Mouse (Mus musculus): ENCODE data around the gene Slc48a1.

Gene Slc48a1

GRCm38 (mm10) chr15:97778311-97779098, at the start of gene Slc48a1:
TSS of gene Slc48a1 (plus strand) at chr15:97778520.
- DNase-seq (ENCODE audit: low spot score in 2 of 2), result no peak

- DNase-seq (ENCODE audit: low spot score in 2 of 2), result no peak
Observed at GRCm38 (mm10) chr15:97728804-97729203, 49.5 kb upstream of the Slc48a1 start.

GRCm38 (mm10) chr15:97730365-97730764, 48.0 kb upstream of the Slc48a1 start:
- no peak for DNase-seq (ENCODE audit: low spot score in 2 of 2)

- DNase-seq (ENCODE audit: low spot score in 2 of 2), result no peak
Observed at GRCm38 (mm10) chr15:97731111-97731510, 47.2 kb upstream of the Slc48a1 start, which contains the start of gene Endou. TSS of gene Endou (minus strand) at chr15:97731339.

- DNase-seq (ENCODE audit: low spot score in 2 of 2), result no peak
Observed at GRCm38 (mm10) chr15:97731988-97732387, 46.3 kb upstream of the Slc48a1 start.

- DNase-seq (ENCODE audit: low spot score in 2 of 2), result no peak
Observed at GRCm38 (mm10) chr15:97738923-97739322, 39.4 kb upstream of the Slc48a1 start.

- DNase-seq (ENCODE audit: low spot score in 2 of 2), result no peak
Observed at GRCm38 (mm10) chr15:97740283-97740732, 38.0 kb upstream of the Slc48a1 start.

- no peak for DNase-seq (ENCODE audit: low spot score in 2 of 2)
Observed at GRCm38 (mm10) chr15:97741662-97742061, 36.7 kb upstream of the Slc48a1 start.

GRCm38 (mm10) chr15:97742074-97742473, 36.2 kb upstream of the Slc48a1 start:
- DNase-seq (ENCODE audit: low spot score in 2 of 2), result no peak

- DNase-seq (ENCODE audit: low spot score in 2 of 2), result no peak
Observed at GRCm38 (mm10) chr15:97742600-97742999, 35.7 kb upstream of the Slc48a1 start.

- no peak for DNase-seq (ENCODE audit: low spot score in 2 of 2)
Observed at GRCm38 (mm10) chr15:97743210-97743609, 35.1 kb upstream of the Slc48a1 start.

- no peak for DNase-seq (ENCODE audit: low spot score in 2 of 2)
Observed at GRCm38 (mm10) chr15:97743961-97744525, 34.3 kb upstream of the Slc48a1 start.

GRCm38 (mm10) chr15:97744930-97745329, 33.4 kb upstream of the Slc48a1 start:
- DNase-seq (ENCODE audit: low spot score in 2 of 2), result peak in 1 of 2 experiments; percentile 57

GRCm38 (mm10) chr15:97745331-97745730, 33.0 kb upstream of the Slc48a1 start:
- no peak for DNase-seq (ENCODE audit: low spot score in 2 of 2)

- no peak for DNase-seq (ENCODE audit: low spot score in 2 of 2)
Observed at GRCm38 (mm10) chr15:97746278-97746677, 32.0 kb upstream of the Slc48a1 start.

GRCm38 (mm10) chr15:97746748-97747147, 31.6 kb upstream of the Slc48a1 start:
- no peak for DNase-seq (ENCODE audit: low spot score in 2 of 2)

GRCm38 (mm10) chr15:97747486-97747885, 30.8 kb upstream of the Slc48a1 start:
- no peak for DNase-seq (ENCODE audit: low spot score in 2 of 2)

- DNase-seq (ENCODE audit: low spot score in 2 of 2), result no peak
Observed at GRCm38 (mm10) chr15:97748309-97748708, 30.0 kb upstream of the Slc48a1 start.

GRCm38 (mm10) chr15:97748964-97749363, 29.4 kb upstream of the Slc48a1 start:
- DNase-seq (ENCODE audit: low spot score in 2 of 2), result no peak

GRCm38 (mm10) chr15:97749397-97749796, 28.9 kb upstream of the Slc48a1 start:
- DNase-seq (ENCODE audit: low spot score in 2 of 2), result no peak

- no peak for DNase-seq (ENCODE audit: low spot score in 2 of 2)
Observed at GRCm38 (mm10) chr15:97749841-97750240, 28.5 kb upstream of the Slc48a1 start.

- DNase-seq (ENCODE audit: low spot score in 2 of 2), result peak; percentile 38 to 41
Observed at GRCm38 (mm10) chr15:97750697-97751096, 27.6 kb upstream of the Slc48a1 start.

- peak in 1 of 2 experiments; percentile 41 for DNase-seq (ENCODE audit: low spot score in 2 of 2)
Observed at GRCm38 (mm10) chr15:97751676-97752075, 26.6 kb upstream of the Slc48a1 start.

Measured in spleen, postnatal 14 days (tissue).